Mouse (Mus musculus) CH12.LX (cell line): ENCODE measurements around the gene Snu13. TPM values are rescaled to one million over a fixed set of nuclear protein-coding genes. Genes with fewer than 3 reads are reported as not detected.

Experiments
- DNase-seq: peaks from one replicate; pipeline ENCODE4 v3.0.0-alpha.2; 2013; ENCODE audit errors: extremely low read depth
- H3K27ac ChIP-seq: 2 replicates; pipeline ENCODE4 v1.5.1; 2012; ENCODE audit warnings: low read depth, mild to moderate bottlenecking, control low read depth, moderate library complexity; ENCODE audit not compliant: insufficient read depth
- H3K27me3 ChIP-seq: replicated peaks from 2 replicates; pipeline ENCODE3; 2012; ENCODE audit warnings: inconsistent platforms
- H3K36me3 ChIP-seq, 2 experiments: replicated peaks in 1 of 2; 2 replicates each; pipeline versions ENCODE3 to v1.6.1; 2012; ENCODE audit warnings: inconsistent platforms in 1 of 2, low read length in 1 of 2, mild to moderate bottlenecking in 1 of 2, mixed read lengths in 1 of 2, moderate library complexity in 1 of 2; ENCODE audit not compliant: control insufficient read depth in 1 of 2, insufficient read depth in 1 of 2
- H3K4me1 ChIP-seq, 2 experiments: 2 replicates each; pipeline ENCODE4 v1.6.1; 2012; ENCODE audit warnings: inconsistent platforms in 1 of 2, moderate library complexity in 1 of 2; ENCODE audit not compliant: insufficient read depth in 2 of 2, control insufficient read depth in 1 of 2
- H3K4me2 ChIP-seq: 2 replicates; pipeline ENCODE4 v1.6.1; 2012; ENCODE audit warnings: low read depth, mild to moderate bottlenecking, control low read depth; ENCODE audit not compliant: poor library complexity, insufficient read depth, severe bottlenecking
- H3K4me3 ChIP-seq, 3 experiments: fragments of 150-350 bp in 1 of 3; sonication (generic) in 1 of 3; replicated peaks in 1 of 3; 2 replicates each; pipeline versions ENCODE3 to v1.5.1; 2011 to 2012; ENCODE audit warnings: low read depth in 2 of 3, low read length in 2 of 3, mild to moderate bottlenecking in 2 of 3, moderate library complexity in 2 of 3, control low read depth in 1 of 3, improper control_type of control experiment in 1 of 3, inconsistent platforms in 1 of 3, mixed read lengths in 1 of 3; ENCODE audit not compliant: poor library complexity in 1 of 3
- H3K79me2 ChIP-seq: replicated peaks from 2 replicates; pipeline ENCODE4 v1.6.1; 2012; ENCODE audit warnings: mild to moderate bottlenecking, moderate library complexity; ENCODE audit not compliant: control insufficient read depth, poor library complexity, insufficient read depth, severe bottlenecking; ENCODE audit errors: extremely low read depth
- H3K9ac ChIP-seq: 2 replicates; pipeline ENCODE4 v1.6.1; 2012; ENCODE audit warnings: low read depth, mild to moderate bottlenecking, control low read depth, moderate library complexity; ENCODE audit not compliant: insufficient read depth
- H3K9me3 ChIP-seq: replicated peaks from 2 replicates; pipeline ENCODE3; 2012; ENCODE audit warnings: low read length, inconsistent platforms, mixed read lengths
- CHD1 ChIP-seq: IDR thresholded peaks from 2 replicates; pipeline ENCODE4 v1.6.1; 2012; ENCODE audit warnings: low read depth, low read length, improper control_type of control experiment, inconsistent platforms
- CHD2 ChIP-seq: IDR thresholded peaks from 2 replicates; pipeline ENCODE4 v1.6.1; 2011; ENCODE audit warnings: low read length, improper control_type of control experiment
- E2F4 ChIP-seq: IDR thresholded peaks from 2 replicates; pipeline ENCODE4 v1.6.1; 2011; ENCODE audit warnings: low read depth, low read length, improper control_type of control experiment; ENCODE audit not compliant: insufficient replicate concordance
- ELF1 ChIP-seq: IDR thresholded peaks from 2 replicates; pipeline ENCODE4 v1.6.1; 2014; ENCODE audit warnings: low read depth, mild to moderate bottlenecking, inconsistent platforms, low read length, improper control_type of control experiment
- EP300 ChIP-seq: IDR thresholded peaks from 2 replicates; pipeline ENCODE4 v1.6.1; 2011; ENCODE audit warnings: low read length, improper control_type of control experiment
- ETS1 ChIP-seq: conservative IDR thresholded peaks from 2 replicates; pipeline ENCODE4 v1.6.1; 2012; ENCODE audit warnings: low read depth, mild to moderate bottlenecking, inconsistent platforms, low read length, improper control_type of control experiment, moderate library complexity
- JUN ChIP-seq: IDR thresholded peaks from 2 replicates; pipeline ENCODE4 v1.6.1; 2011; ENCODE audit warnings: low read depth, mild to moderate bottlenecking, low read length, improper control_type of control experiment, moderate library complexity; ENCODE audit not compliant: insufficient read depth
- KAT2A ChIP-seq: IDR thresholded peaks from 2 replicates; pipeline ENCODE4 v1.6.1; 2012; ENCODE audit warnings: low read length, improper control_type of control experiment, inconsistent platforms; ENCODE audit not compliant: insufficient replicate concordance
- MAFK ChIP-seq: IDR thresholded peaks from 2 replicates; pipeline ENCODE4 v1.6.1; 2011; ENCODE audit warnings: low read length, improper control_type of control experiment; ENCODE audit not compliant: insufficient replicate concordance
- MEF2A ChIP-seq: IDR thresholded peaks from 2 replicates; pipeline ENCODE4 v1.6.1; 2014; ENCODE audit warnings: low read depth, mild to moderate bottlenecking, inconsistent platforms, low read length, improper control_type of control experiment, borderline replicate concordance
- MXI1 ChIP-seq: IDR thresholded peaks from 2 replicates; pipeline ENCODE4 v1.6.1; 2011; ENCODE audit warnings: mild to moderate bottlenecking, low read depth, low read length, improper control_type of control experiment
- NELFE ChIP-seq: IDR thresholded peaks from 2 replicates; pipeline ENCODE4 v1.6.1; 2011; ENCODE audit warnings: low read depth, low read length, improper control_type of control experiment
- PAX5 ChIP-seq: IDR thresholded peaks from 2 replicates; pipeline ENCODE4 v1.6.1; 2012; ENCODE audit warnings: low read length, inconsistent platforms, mixed read lengths
- POLR2A ChIP-seq: IDR thresholded peaks from 2 replicates; pipeline ENCODE4 v1.6.1; 2011; ENCODE audit warnings: low read depth, mild to moderate bottlenecking, improper control_type of control experiment, low read length
- RAD21 ChIP-seq: IDR thresholded peaks from 2 replicates; pipeline ENCODE4 v1.6.1; 2011; ENCODE audit warnings: low read depth, mild to moderate bottlenecking, low read length, improper control_type of control experiment, moderate library complexity
- RCOR1 ChIP-seq: conservative IDR thresholded peaks from 2 replicates; pipeline ENCODE4 v1.6.1; 2012; ENCODE audit warnings: low read depth, mild to moderate bottlenecking, inconsistent platforms, low read length, improper control_type of control experiment
- TBP ChIP-seq: conservative IDR thresholded peaks from 2 replicates; pipeline ENCODE4 v1.6.1; 2011; ENCODE audit warnings: low read depth, low read length, improper control_type of control experiment
- TCF12 ChIP-seq: IDR thresholded peaks from 2 replicates; pipeline ENCODE4 v1.6.1; 2014; ENCODE audit warnings: low read depth, mild to moderate bottlenecking, inconsistent platforms, low read length, improper control_type of control experiment
- UBTF ChIP-seq: IDR thresholded peaks from 2 replicates; pipeline ENCODE4 v1.6.1; 2012; ENCODE audit warnings: low read depth, mild to moderate bottlenecking, inconsistent platforms, low read length, improper control_type of control experiment, moderate library complexity
- USF1 ChIP-seq: IDR thresholded peaks from 2 replicates; pipeline ENCODE4 v1.6.1; 2014; ENCODE audit warnings: low read depth, mild to moderate bottlenecking, inconsistent platforms, low read length, improper control_type of control experiment
- ZMIZ1 ChIP-seq: IDR thresholded peaks from 2 replicates; pipeline ENCODE4 v1.6.1; 2012; ENCODE audit warnings: low read depth, mild to moderate bottlenecking, inconsistent platforms, low read length, improper control_type of control experiment
- ZNF384 ChIP-seq: IDR thresholded peaks from 2 replicates; pipeline ENCODE4 v1.6.1; 2012; ENCODE audit warnings: low read depth, low read length, improper control_type of control experiment, inconsistent platforms
- dilution Hi-C: fragments of 300-500 bp; cut with MboI; formaldehyde crosslinking; loops from 2 replicates; pipeline ENCODE4 v1.14.3; 2020; ENCODE audit warnings: low sequenced_read_pairs; ENCODE audit not compliant: extremely low pct_unique_long_range_greater_than_20kb, extremely low pct_ligation_motif_present
- in situ Hi-C: fragments of 300-500 bp; cut with MboI; formaldehyde crosslinking; loops from 3 replicates; pipeline ENCODE4 v1.14.3; 2019; ENCODE audit warnings: low sequenced_read_pairs, low pct_ligation_motif_present, low pct_unique_long_range_greater_than_20kb, mixed read lengths
- polyA plus RNA-seq: library from polyadenylated mRNA; unstranded; fragments of >175 nt; gene quantifications from 2 replicates; pipeline ENCODE4 v1.2.1, GENCODE M21; 2012; ENCODE audit warnings: low read depth; ENCODE audit not compliant: insufficient read length
- total RNA-seq, 2 experiments: library from RNA; depleted of rRNA; stranded (reverse); fragments of 300-350 nt in 1 of 2; fragments of >200 nt in 1 of 2; gene quantifications; 2 replicates each; pipeline ENCODE4 v1.2.3; 2012 to 2014

The Snu13 gene
- total and polyA plus RNA-seq, 3 experiments = 167 to 558 (median 433) TPM

DNA sequence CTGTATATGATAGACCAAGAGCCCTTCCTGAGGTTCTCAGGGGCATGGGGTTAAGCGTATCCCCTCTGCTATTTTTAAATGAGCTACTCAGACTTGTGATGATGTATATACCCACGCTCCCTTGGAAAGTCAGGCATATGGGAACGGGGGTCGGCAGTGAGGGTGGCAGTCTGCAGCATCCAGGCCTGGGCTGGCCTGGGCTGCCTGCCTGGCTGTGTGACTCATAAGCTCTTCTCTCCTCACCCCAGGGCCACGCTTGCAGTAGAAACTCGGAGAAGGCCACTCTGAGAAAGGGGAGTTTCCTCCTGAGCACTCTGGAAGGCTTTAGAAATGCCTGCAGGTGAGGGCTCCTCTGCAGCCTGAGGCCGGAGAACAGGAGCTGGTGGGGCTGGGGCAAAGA is 43.7 kb upstream of the Snu13 start:
- no peak for DNase-seq
- in situ Hi-C loops (no loop called here), dilution Hi-C loops (no loop called here)
- no peak overlapping the region for H3K9ac ChIP-seq
- peaks cover 1% of the 10 kb centered on the region for H3K9me3 ChIP-seq
- no peak overlapping the region for H3K4me3 ChIP-seq
- H3K27ac ChIP-seq = no peak overlapping the region
- peaks cover 24% of the 10 kb centered on the region for H3K27me3 ChIP-seq
- H3K36me3 ChIP-seq = no peaks in the 10 kb centered on the region
- no peaks in the 10 kb centered on the region; a peak in 1 of 4 replicates for H3K4me1 ChIP-seq
- TF ChIP-seq PAX5 (no peak), TCF12 (no peak), TBP (no peak), ELF1 (no peak), MEF2A (no peak), POLR2A (no peak), E2F4 (no peak)
- no peak overlapping the region for H3K4me2 ChIP-seq
- H3K79me2 ChIP-seq = no peaks in the 10 kb centered on the region

- DNase-seq = no peak
- H3K79me2 ChIP-seq = no peaks in the 10 kb centered on the region
- no peak overlapping the region for H3K4me3 ChIP-seq
- H3K9ac ChIP-seq = no peak overlapping the region
- TF ChIP-seq ETS1 = no peak
- TF ChIP-seq EP300 = no peak
- TF ChIP-seq E2F4 = no peak
- TF ChIP-seq USF1 = no peak
- no peak for TF ChIP-seq RAD21
- TF ChIP-seq TCF12 = no peak
- no peak for TF ChIP-seq JUN
- no peak for TF ChIP-seq CHD1
- no peak for TF ChIP-seq MEF2A
- TF ChIP-seq PAX5 = no peak
- TF ChIP-seq MAFK = no peak
- H3K4me2 ChIP-seq = no peak overlapping the region
- H3K9me3 ChIP-seq = no peaks in the 10 kb centered on the region
- no peaks in the 10 kb centered on the region for H3K36me3 ChIP-seq
- in situ Hi-C loops (no loop called here), dilution Hi-C loops (no loop called here)
- peaks cover 45% of the 10 kb centered on the region for H3K27me3 ChIP-seq
- no peak overlapping the region for H3K27ac ChIP-seq
- no peaks in the 10 kb centered on the region; a peak in 1 of 4 replicates for H3K4me1 ChIP-seq
Observed at GRCm38 (mm10) chr15:82087266-82087665, 39.9 kb upstream of the Snu13 start.

GRCm38 (mm10) chr15:82086131-82086530 is 38.7 kb upstream of the Snu13 start:
- TF ChIP-seq CHD2 (no peak), MEF2A (no peak), MAFK (no peak), PAX5 (no peak), RCOR1 (no peak), UBTF (no peak), ZNF384 (no peak), KAT2A (no peak), EP300 (no peak), POLR2A (no peak), ETS1 (no peak), MXI1 (no peak), ZMIZ1 (no peak), NELFE (no peak), RAD21 (no peak)
- H3K27me3 ChIP-seq = peaks cover 45% of the 10 kb centered on the region
- peaks cover 0 to 5% of the 10 kb centered on the region in 2 experiments; a peak in 2 of 4 replicates for H3K4me1 ChIP-seq
- DNase-seq = no peak
- in situ Hi-C loops = no loop called here
- H3K9ac ChIP-seq = no peak overlapping the region
- H3K79me2 ChIP-seq = no peaks in the 10 kb centered on the region
- no peak overlapping the region for H3K4me2 ChIP-seq
- H3K9me3 ChIP-seq = no peaks in the 10 kb centered on the region
- dilution Hi-C loops = no loop called here
- no peak overlapping the region for H3K4me3 ChIP-seq
- no peaks in the 10 kb centered on the region for H3K36me3 ChIP-seq
- H3K27ac ChIP-seq = no peak overlapping the region
